5 mouse cellular contexts compared by ENCODE assay signal in genomic region chr11:67092354-67092753, GRCm38 (mm10). TPM values are rescaled to one million over a fixed set of nuclear protein-coding genes. Genes with fewer than 3 reads are reported as not detected.
DNase-seq lines count a peak whose midpoint lies in the region; ATAC-seq and TF ChIP-seq lines count a peak whose summit lies in the region.
"Not testable (repeated sequence)": the region's sequence is repeated elsewhere in the genome, so short reads cannot be mapped to it uniquely, and the experiment has no call there.
"Had no signal": no experiment of that assay in that cellular context is flagged by ENCODE, and none has a peak within 500 bp of the region (broad histone marks: within the 10 kb centered on the region; RNA-seq: fewer than 3 reads in every experiment).

No protein-coding gene starts in this region.

- H3K27ac ChIP-seq in midbrain, embryonic 11.5 days (ENCODE audit: low read depth, low read length) = not testable (repeated sequence)

- H3K4me3 ChIP-seq in midbrain, embryonic 11.5 days (ENCODE audit: low read depth, low read length); myocyte: not testable (repeated sequence)

- H3ac ChIP-seq in myocyte (ENCODE audit: control insufficient read depth, insufficient read length) = not testable (repeated sequence)

- H3K4me2 ChIP-seq in midbrain, embryonic 11.5 days; myocyte (ENCODE audit: low read depth): not testable (repeated sequence)

- H3K9ac ChIP-seq in midbrain, embryonic 11.5 days (ENCODE audit: low read length) = not testable (repeated sequence)

- H3K36me3 ChIP-seq in midbrain, embryonic 11.5 days (ENCODE audit: control insufficient read depth, insufficient read depth, low read length) = not testable (repeated sequence)
- H3K36me3 ChIP-seq in myocyte (ENCODE audit: control insufficient read depth, insufficient read depth) = peaks cover 20% of the 10 kb centered on the region

- 89% methylated on average over 12 of the region's 12 CpGs for WGBS in midbrain, embryonic 11.5 days

- not testable (repeated sequence) for H3K4me1 ChIP-seq in midbrain, embryonic 11.5 days (ENCODE audit: control insufficient read depth, insufficient read depth, low read length)

- DNase-seq in R1 (ENCODE audit: low read depth, low spot score) = peak; percentile 23
- peak; percentile 69 for DNase-seq in midbrain, embryonic 11.5 days (ENCODE audit: low spot score, missing footprints)

- TF ChIP-seq POLR2A in myocyte (IDR thresholded peaks at IDR 0.05; ENCODE audit: insufficient read length, low read depth) = peak; percentile 16

- ATAC-seq in midbrain, embryonic 11.5 days (ENCODE audit: low FRiP score) = not testable (repeated sequence)

- not testable (repeated sequence) for H3K27me3 ChIP-seq in midbrain, embryonic 11.5 days (ENCODE audit: control insufficient read depth, insufficient read depth, low read length); myocyte (ENCODE audit: control insufficient read depth, insufficient read depth, insufficient read length)

- not testable (repeated sequence) for H3K79me2 ChIP-seq in myocyte (ENCODE audit: control insufficient read depth, insufficient read depth)

- H3K9me3 ChIP-seq in midbrain, embryonic 11.5 days (ENCODE audit: control insufficient read depth, low read length) = not testable (repeated sequence)

TF ChIP-seq in myocyte, 11 proteins besides CTCF, POLR2A, EP300 and RAD21:
- peak; percentile 70 for TF ChIP-seq POLR2AphosphoS2 (IDR thresholded peaks at IDR 0.05; ENCODE audit: insufficient read length, low read depth)

RNA-seq across cellular contexts. Expression of gene Myh3, which starts 14.3 kb away (rescaled TPM):
- polyA plus RNA-seq in midbrain, embryonic 11.5 days (2014; fragmentation: Nextera tagmentation; extraction: Ambion mirVana) = 0.51 and 0.54 TPM in 2 replicates
- 876 TPM for polyA plus RNA-seq in myocyte (2012; fragmentation: generic; extraction: Trizol)
- polyA plus RNA-seq: adrenal gland, adult 2 months; G1E had no signal

RNA-seq across cellular contexts. Expression of gene Sco1, which starts 39.9 kb away (rescaled TPM):
- polyA plus RNA-seq in midbrain, embryonic 11.5 days (2014; fragmentation: Nextera tagmentation; extraction: Ambion mirVana) = 18.7 and 19.0 TPM in 2 replicates
- 14.7 TPM for polyA plus RNA-seq in myocyte (2012; fragmentation: generic; extraction: Trizol)

RNA-seq across cellular contexts. Expression of gene Adprm, which starts 40.0 kb away (rescaled TPM):
- 34.8 and 40.5 TPM in 2 replicates for polyA plus RNA-seq in midbrain, embryonic 11.5 days (2014; fragmentation: Nextera tagmentation; extraction: Ambion mirVana)
- polyA plus RNA-seq in myocyte (2012; fragmentation: generic; extraction: Trizol) = 13.1 TPM

Comparison
In these comparisons a context has a peak if more than half of its experiments do, and no peak if none do; other contexts are left out.
1. RNA of gene Myh3, which starts 14.3 kb away (polyA plus RNA-seq): 876 TPM in myocyte (single experiment); 0.51 to 0.54 TPM in midbrain, embryonic 11.5 days; every median in the first group is over 100 times any median in the second.